Mouse (Mus musculus): ENCODE measurements around the gene C8b. TPM values are rescaled to one million over a fixed set of nuclear protein-coding genes. Genes with fewer than 3 reads are reported as not detected.

C8b gene
- polyA plus RNA-seq, 1 experiment from 2014 or later, result not detected

GRCm38 (mm10) chr4:104760878-104761624, 5.1 kb upstream of the C8b start:
- DNase-seq (ENCODE audit: low spot score), result no peak

GRCm38 (mm10) chr4:104768190-104768589, 2.1 kb downstream of the C8b start:
- no peak overlapping the region for H3K4me2 ChIP-seq (ENCODE audit: low read length)
- ATAC-seq (replicated peaks; ENCODE audit: low FRiP score, low TSS enrichment, low read depth) (no peak), DNase-seq (ENCODE audit: low spot score) (no peak)
- WGBS, result 82% methylated on average over 4 of the region's 4 CpGs
- no peak overlapping the region for H3K4me3 ChIP-seq (ENCODE audit: low read depth, low read length)
- H3K27ac ChIP-seq (ENCODE audit: low read depth), result no peak overlapping the region
- H3K9me3 ChIP-seq (ENCODE audit: control insufficient read depth, low read length), result no peaks in the 10 kb centered on the region
- H3K9ac ChIP-seq (ENCODE audit: low read length), result no peak overlapping the region
- no peaks in the 10 kb centered on the region for H3K36me3 ChIP-seq (ENCODE audit: control insufficient read depth, insufficient read depth, low read length)
- H3K4me1 ChIP-seq (replicated peaks; ENCODE audit: control insufficient read depth, insufficient read depth, low read length), result no peaks in the 10 kb centered on the region
- H3K27me3 ChIP-seq (replicated peaks; ENCODE audit: control insufficient read depth, insufficient read depth, low read length), result no peaks in the 10 kb centered on the region

More at GRCm38 (mm10) chr4:104760878-104761624, 5.1 kb upstream of the C8b start:
- Histone ChIP-seq H3K4me3 (ENCODE audit: low read depth, low read length) (no peak overlapping the region), H3K27me3 (replicated peaks; ENCODE audit: control insufficient read depth, insufficient read depth, low read length) (no peaks in the 10 kb centered on the region), H3K4me1 (replicated peaks; ENCODE audit: control insufficient read depth, insufficient read depth, low read length) (no peaks in the 10 kb centered on the region), H3K36me3 (ENCODE audit: control insufficient read depth, insufficient read depth, low read length) (no peaks in the 10 kb centered on the region), H3K9ac (ENCODE audit: low read length) (no peak overlapping the region), H3K9me3 (ENCODE audit: control insufficient read depth, low read length) (no peaks in the 10 kb centered on the region), H3K4me2 (ENCODE audit: low read length) (no peak overlapping the region), H3K27ac (ENCODE audit: low read depth) (no peak overlapping the region)
- no peak for ATAC-seq (replicated peaks; ENCODE audit: low FRiP score, low TSS enrichment, low read depth)
- 64% methylated on average over 13 of the region's 13 CpGs for WGBS

GRCm38 (mm10) chr4:104769602-104770001, 3.5 kb downstream of the C8b start:
- 92% methylated on average over 8 of the region's 8 CpGs for WGBS
- DNase-seq (ENCODE audit: low spot score), result no peak
- Histone ChIP-seq H3K9me3 (ENCODE audit: control insufficient read depth, low read length) (no peaks in the 10 kb centered on the region), H3K27ac (ENCODE audit: low read depth) (no peak overlapping the region), H3K4me2 (ENCODE audit: low read length) (no peak overlapping the region), H3K9ac (ENCODE audit: low read length) (no peak overlapping the region), H3K4me1 (replicated peaks; ENCODE audit: control insufficient read depth, insufficient read depth, low read length) (no peaks in the 10 kb centered on the region), H3K27me3 (replicated peaks; ENCODE audit: control insufficient read depth, insufficient read depth, low read length) (no peaks in the 10 kb centered on the region), H3K36me3 (ENCODE audit: control insufficient read depth, insufficient read depth, low read length) (no peaks in the 10 kb centered on the region), H3K4me3 (ENCODE audit: low read depth, low read length) (no peak overlapping the region)
- ATAC-seq (replicated peaks; ENCODE audit: low FRiP score, low TSS enrichment, low read depth), result no peak

DNA sequence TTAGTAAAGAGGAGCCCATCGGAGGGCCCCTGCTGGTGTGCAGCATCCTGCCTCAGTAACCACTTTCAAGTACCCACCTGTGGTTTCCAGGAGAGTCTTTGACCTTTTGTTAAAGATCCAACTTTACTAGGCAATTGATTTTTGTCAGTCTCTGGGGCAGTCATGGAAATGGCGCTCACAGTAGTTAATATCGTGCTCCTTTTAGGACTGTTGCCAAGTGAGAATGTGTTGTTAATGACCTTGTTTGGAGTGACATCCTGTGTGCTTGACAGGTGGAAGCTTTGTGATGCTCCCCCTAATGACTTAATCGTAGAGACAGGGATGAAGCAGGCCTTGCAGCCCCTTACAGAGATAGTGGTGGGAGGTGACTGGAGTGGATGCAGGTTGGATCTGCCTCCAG, 4.2 kb downstream of the C8b start:
- ATAC-seq (replicated peaks; ENCODE audit: low FRiP score, low TSS enrichment, low read depth), result no peak
- H3K9me3 ChIP-seq (ENCODE audit: control insufficient read depth, low read length), result no peaks in the 10 kb centered on the region

GRCm38 (mm10) chr4:104775601-104776000, 9.5 kb downstream of the C8b start:
- Histone ChIP-seq H3K27me3 (replicated peaks; ENCODE audit: control insufficient read depth, insufficient read depth, low read length) (no peaks in the 10 kb centered on the region), H3K9me3 (ENCODE audit: control insufficient read depth, low read length) (no peaks in the 10 kb centered on the region), H3K4me1 (replicated peaks; ENCODE audit: control insufficient read depth, insufficient read depth, low read length) (no peaks in the 10 kb centered on the region), H3K27ac (ENCODE audit: low read depth) (no peak overlapping the region), H3K36me3 (ENCODE audit: control insufficient read depth, insufficient read depth, low read length) (no peaks in the 10 kb centered on the region), H3K4me2 (ENCODE audit: low read length) (no peak overlapping the region), H3K4me3 (ENCODE audit: low read depth, low read length) (no peak overlapping the region), H3K9ac (ENCODE audit: low read length) (no peak overlapping the region)
- DNase-seq (ENCODE audit: low spot score), result no peak
- WGBS, result 68% methylated on average over 3 of the region's 3 CpGs
- ATAC-seq (replicated peaks; ENCODE audit: low FRiP score, low TSS enrichment, low read depth), result no peak

More for the DNA sequence above, 4.2 kb downstream of the C8b start:
- Histone ChIP-seq H3K9ac (ENCODE audit: low read length) (no peak overlapping the region), H3K27ac (ENCODE audit: low read depth) (no peak overlapping the region), H3K27me3 (replicated peaks; ENCODE audit: control insufficient read depth, insufficient read depth, low read length) (no peaks in the 10 kb centered on the region), H3K4me3 (ENCODE audit: low read depth, low read length) (no peak overlapping the region), H3K4me2 (ENCODE audit: low read length) (no peak overlapping the region), H3K4me1 (replicated peaks; ENCODE audit: control insufficient read depth, insufficient read depth, low read length) (no peaks in the 10 kb centered on the region), H3K36me3 (ENCODE audit: control insufficient read depth, insufficient read depth, low read length) (no peaks in the 10 kb centered on the region)
- no peak for DNase-seq (ENCODE audit: low spot score)
- WGBS, result 74% methylated on average over 4 of the region's 4 CpGs

DNA sequence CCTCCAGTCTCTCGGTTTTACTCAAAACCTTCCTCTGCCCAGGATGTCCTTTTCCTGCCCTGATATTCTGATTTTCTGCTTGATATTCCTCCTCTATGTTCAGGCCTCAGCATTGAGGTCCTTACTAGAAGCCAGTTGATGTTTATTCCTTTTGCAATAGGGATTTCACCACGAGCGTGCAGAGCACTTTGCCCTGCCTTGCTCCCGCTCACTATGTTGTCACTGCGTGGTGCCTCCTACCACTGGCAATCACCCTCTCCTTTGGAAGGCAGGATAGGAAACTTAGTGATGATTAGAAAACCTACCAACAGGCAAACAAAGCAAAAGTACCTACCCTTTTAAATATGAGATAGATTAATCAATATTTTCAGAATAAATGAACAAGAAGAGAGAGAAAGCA, 13.3 kb downstream of the C8b start:
- no peak for ATAC-seq (replicated peaks; ENCODE audit: low FRiP score, low TSS enrichment, low read depth)
- 88% methylated on average over 5 of the region's 5 CpGs for WGBS
- no peak overlapping the region for H3K27ac ChIP-seq (ENCODE audit: low read depth)

DNA sequence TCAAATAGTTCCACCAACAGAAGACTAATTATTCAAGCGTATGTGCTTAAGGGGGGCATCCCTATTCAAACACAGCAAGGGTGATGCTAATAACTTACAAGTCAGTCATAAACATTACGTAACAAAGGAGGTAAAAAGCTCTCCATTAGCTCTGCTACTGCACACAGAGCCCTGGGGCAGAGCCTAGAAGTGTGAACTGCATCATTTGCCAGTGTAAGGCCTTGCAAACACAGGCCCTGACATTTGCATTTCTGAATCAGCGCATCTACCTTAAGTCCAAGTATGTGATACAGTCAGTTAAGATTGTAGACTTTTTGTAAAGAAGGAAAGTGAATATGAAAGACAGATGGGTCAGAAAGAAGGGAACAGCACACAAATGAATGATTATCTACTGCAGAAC, 15.3 kb downstream of the C8b start:
- ATAC-seq (replicated peaks; ENCODE audit: low FRiP score, low TSS enrichment, low read depth), result no peak
- WGBS, result 87% methylated on average over 3 of the region's 3 CpGs
- no peaks in the 10 kb centered on the region for H3K36me3 ChIP-seq (ENCODE audit: control insufficient read depth, insufficient read depth, low read length)
- no peaks in the 10 kb centered on the region for H3K4me1 ChIP-seq (replicated peaks; ENCODE audit: control insufficient read depth, insufficient read depth, low read length)
- no peaks in the 10 kb centered on the region for H3K27me3 ChIP-seq (replicated peaks; ENCODE audit: control insufficient read depth, insufficient read depth, low read length)
- no peak overlapping the region for H3K27ac ChIP-seq (ENCODE audit: low read depth)
- H3K9me3 ChIP-seq (ENCODE audit: control insufficient read depth, low read length), result no peaks in the 10 kb centered on the region
- no peak overlapping the region for H3K4me3 ChIP-seq (ENCODE audit: low read depth, low read length)
- no peak overlapping the region for H3K9ac ChIP-seq (ENCODE audit: low read length)
- H3K4me2 ChIP-seq (ENCODE audit: low read length), result no peak overlapping the region
- no peak for DNase-seq (ENCODE audit: low spot score)

More for the DNA sequence above, 13.3 kb downstream of the C8b start:
- DNase-seq (ENCODE audit: low spot score), result no peak
- no peaks in the 10 kb centered on the region for H3K36me3 ChIP-seq (ENCODE audit: control insufficient read depth, insufficient read depth, low read length)
- H3K4me3 ChIP-seq (ENCODE audit: low read depth, low read length), result no peak overlapping the region
- no peaks in the 10 kb centered on the region for H3K9me3 ChIP-seq (ENCODE audit: control insufficient read depth, low read length)
- H3K4me2 ChIP-seq (ENCODE audit: low read length), result no peak overlapping the region
- H3K4me1 ChIP-seq (replicated peaks; ENCODE audit: control insufficient read depth, insufficient read depth, low read length), result no peaks in the 10 kb centered on the region
- no peaks in the 10 kb centered on the region for H3K27me3 ChIP-seq (replicated peaks; ENCODE audit: control insufficient read depth, insufficient read depth, low read length)
- H3K9ac ChIP-seq (ENCODE audit: low read length), result no peak overlapping the region

DNA sequence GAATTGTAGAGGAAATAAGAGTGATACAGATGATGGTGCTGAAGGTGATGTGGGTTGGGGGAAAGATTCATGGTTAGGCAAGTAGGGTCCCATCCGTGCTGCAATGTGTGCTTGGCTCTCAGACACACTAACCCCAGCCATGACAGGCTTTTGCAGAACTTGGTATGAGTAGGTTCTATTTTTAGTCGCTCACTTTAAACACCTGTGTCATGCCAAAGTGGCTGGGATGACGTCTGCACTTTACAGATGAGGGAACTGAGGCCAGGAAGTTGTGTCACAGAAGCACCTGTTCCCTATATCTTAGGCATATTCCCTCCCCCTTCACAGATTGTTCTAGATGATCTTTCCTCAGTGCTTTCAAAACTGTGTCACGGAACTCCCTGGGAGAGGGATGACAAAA, 16.2 kb downstream of the C8b start:
- H3K4me1 ChIP-seq (replicated peaks; ENCODE audit: control insufficient read depth, insufficient read depth, low read length), result no peaks in the 10 kb centered on the region
- H3K27ac ChIP-seq (ENCODE audit: low read depth), result no peak overlapping the region
- no peak overlapping the region for H3K4me2 ChIP-seq (ENCODE audit: low read length)
- no peaks in the 10 kb centered on the region for H3K27me3 ChIP-seq (replicated peaks; ENCODE audit: control insufficient read depth, insufficient read depth, low read length)
- no peaks in the 10 kb centered on the region for H3K36me3 ChIP-seq (ENCODE audit: control insufficient read depth, insufficient read depth, low read length)
- ATAC-seq (replicated peaks; ENCODE audit: low FRiP score, low TSS enrichment, low read depth), result no peak
- no peak overlapping the region for H3K4me3 ChIP-seq (ENCODE audit: low read depth, low read length)
- no peaks in the 10 kb centered on the region for H3K9me3 ChIP-seq (ENCODE audit: control insufficient read depth, low read length)
- no peak overlapping the region for H3K9ac ChIP-seq (ENCODE audit: low read length)
- WGBS, result 86% methylated on average over 4 of the region's 4 CpGs
- DNase-seq (ENCODE audit: low spot score), result no peak

GRCm38 (mm10) chr4:104792111-104792510, 26.0 kb downstream of the C8b start:
- Histone ChIP-seq H3K36me3 (ENCODE audit: control insufficient read depth, insufficient read depth, low read length) (no peaks in the 10 kb centered on the region), H3K9me3 (ENCODE audit: control insufficient read depth, low read length) (no peaks in the 10 kb centered on the region), H3K4me3 (ENCODE audit: low read depth, low read length) (no peak overlapping the region), H3K27ac (ENCODE audit: low read depth) (no peak overlapping the region), H3K4me2 (ENCODE audit: low read length) (no peak overlapping the region), H3K4me1 (replicated peaks; ENCODE audit: control insufficient read depth, insufficient read depth, low read length) (no peaks in the 10 kb centered on the region), H3K27me3 (replicated peaks; ENCODE audit: control insufficient read depth, insufficient read depth, low read length) (no peaks in the 10 kb centered on the region), H3K9ac (ENCODE audit: low read length) (no peak overlapping the region)
- 74% methylated on average over 4 of the region's 4 CpGs for WGBS
- no peak for ATAC-seq (replicated peaks; ENCODE audit: low FRiP score, low TSS enrichment, low read depth)
- DNase-seq (ENCODE audit: low spot score), result no peak

All from intestine, embryonic 14.5 days (tissue).